In genomic region chr19:20491950-20492349, GRCm38 (mm10) we compare ENCODE assay signal across 11 mouse cellular contexts. TPM values are rescaled to one million over a fixed set of nuclear protein-coding genes. Genes with fewer than 3 reads are reported as not detected.
DNase-seq lines count a peak whose midpoint lies in the region; ATAC-seq and TF ChIP-seq lines count a peak whose summit lies in the region.
"Had no signal": no experiment of that assay in that cellular context is flagged by ENCODE, and none has a peak within 500 bp of the region (broad histone marks: within the 10 kb centered on the region; RNA-seq: fewer than 3 reads in every experiment).

No protein-coding gene starts in this region.

- no peak for ATAC-seq in hindbrain, postnatal 0 days
- no peak for ATAC-seq in hindbrain, embryonic 11.5 days (ENCODE audit: low FRiP score)
- no peak for ATAC-seq in forebrain, postnatal 0 days

- H3K4me1 ChIP-seq in hindbrain, postnatal 0 days (ENCODE audit: insufficient read depth, low read length) = no peaks in the 10 kb centered on the region
- H3K4me1 ChIP-seq in hindbrain, embryonic 11.5 days (replicated peaks; ENCODE audit: control insufficient read depth, insufficient read depth, low read length) = no peaks in the 10 kb centered on the region
- no peaks in the 10 kb centered on the region for H3K4me1 ChIP-seq in forebrain, postnatal 0 days (ENCODE audit: insufficient read depth)
- H3K4me1 ChIP-seq: embryonic facial prominence, embryonic 12.5 days; limb, embryonic 15.5 days had no signal

- no peak for TF ChIP-seq CTCF in hindbrain, postnatal 0 days (IDR thresholded peaks at IDR 0.05; ENCODE audit: low read depth)
- no peak for TF ChIP-seq CTCF in forebrain, postnatal 0 days (IDR thresholded peaks at IDR 0.05; ENCODE audit: low read depth)

- DNase-seq in hindbrain, postnatal 0 days (ENCODE audit: low spot score) = peak; percentile 12
- DNase-seq in hindbrain, embryonic 11.5 days (ENCODE audit: low spot score) = no peak
- DNase-seq in adipocyte (ENCODE audit: low spot score) = peak; percentile 48
- DNase-seq in brain, adult 2 months (ENCODE audit: low read depth, low spot score) = peak; percentile 24
- DNase-seq in heart, postnatal 10 days = peak; percentile 54 to 56
- no peak for DNase-seq in forebrain, postnatal 0 days
- DNase-seq in liver = no peak
- DNase-seq: thymus, postnatal 14 days had no signal

- 46% methylated on average over 4 of the region's 4 CpGs for WGBS in hindbrain, postnatal 0 days
- WGBS in hindbrain, embryonic 11.5 days = 86% methylated on average over 4 of the region's 4 CpGs
- 63% methylated on average over 4 of the region's 4 CpGs for WGBS in forebrain, postnatal 0 days

- H3K27ac ChIP-seq in hindbrain, postnatal 0 days = no peak overlapping the region
- H3K27ac ChIP-seq in hindbrain, embryonic 11.5 days (ENCODE audit: low read depth, low read length) = no peak overlapping the region
- H3K27ac ChIP-seq in forebrain, postnatal 0 days (ENCODE audit: low read depth, low read length) = no peak overlapping the region
- H3K27ac ChIP-seq: embryonic facial prominence, embryonic 12.5 days; limb, embryonic 15.5 days had no signal

- H3K36me3 ChIP-seq in hindbrain, postnatal 0 days (ENCODE audit: insufficient read depth, low read length) = no peaks in the 10 kb centered on the region
- H3K36me3 ChIP-seq in hindbrain, embryonic 11.5 days (ENCODE audit: control insufficient read depth, insufficient read depth, low read length) = no peaks in the 10 kb centered on the region
- no peaks in the 10 kb centered on the region for H3K36me3 ChIP-seq in forebrain, postnatal 0 days (ENCODE audit: insufficient read depth)
- H3K36me3 ChIP-seq: embryonic facial prominence, embryonic 12.5 days; limb, embryonic 15.5 days had no signal

- intact Hi-C loops in heart, postnatal 10 days (cut with DNase I) = no loop called here

- no peak overlapping the region for H3K4me2 ChIP-seq in hindbrain, postnatal 0 days (ENCODE audit: low read depth, low read length)
- H3K4me2 ChIP-seq in hindbrain, embryonic 11.5 days (replicated peaks; ENCODE audit: low read depth, low read length) = no peak overlapping the region
- no peak overlapping the region for H3K4me2 ChIP-seq in forebrain, postnatal 0 days (ENCODE audit: low read depth)
- H3K4me2 ChIP-seq: embryonic facial prominence, embryonic 12.5 days; limb, embryonic 15.5 days had no signal

- no peak overlapping the region for H3K4me3 ChIP-seq in hindbrain, postnatal 0 days (ENCODE audit: low read length)
- no peak overlapping the region for H3K4me3 ChIP-seq in hindbrain, embryonic 11.5 days (ENCODE audit: low read depth, low read length)
- H3K4me3 ChIP-seq in forebrain, postnatal 0 days (ENCODE audit: low read depth, low read length) = no peak overlapping the region
- H3K4me3 ChIP-seq: embryonic facial prominence, embryonic 12.5 days; limb, embryonic 15.5 days had no signal

- H3K27me3 ChIP-seq in hindbrain, postnatal 0 days (ENCODE audit: insufficient read depth, low read length) = no peaks in the 10 kb centered on the region
- no peaks in the 10 kb centered on the region for H3K27me3 ChIP-seq in hindbrain, embryonic 11.5 days (ENCODE audit: control insufficient read depth, insufficient read depth, low read length)
- no peaks in the 10 kb centered on the region for H3K27me3 ChIP-seq in forebrain, postnatal 0 days (ENCODE audit: insufficient read depth, low read length)
- H3K27me3 ChIP-seq: embryonic facial prominence, embryonic 12.5 days; limb, embryonic 15.5 days had no signal

- H3K9me3 ChIP-seq in hindbrain, postnatal 0 days (ENCODE audit: low read length) = no peaks in the 10 kb centered on the region
- no peaks in the 10 kb centered on the region for H3K9me3 ChIP-seq in hindbrain, embryonic 11.5 days (ENCODE audit: control insufficient read depth, low read length)
- no peaks in the 10 kb centered on the region for H3K9me3 ChIP-seq in forebrain, postnatal 0 days (ENCODE audit: low read length)
- H3K9me3 ChIP-seq: embryonic facial prominence, embryonic 12.5 days; limb, embryonic 15.5 days had no signal

- H3K9ac ChIP-seq in hindbrain, postnatal 0 days (replicated peaks; ENCODE audit: low read length) = no peak overlapping the region
- no peak overlapping the region for H3K9ac ChIP-seq in hindbrain, embryonic 11.5 days (ENCODE audit: low read depth, low read length)
- H3K9ac ChIP-seq in forebrain, postnatal 0 days = no peak overlapping the region
- H3K9ac ChIP-seq: embryonic facial prominence, embryonic 12.5 days; limb, embryonic 15.5 days had no signal

RNA-seq across cellular contexts. Expression of gene Aldh1a1, which starts 0.6 kb away (rescaled TPM):
- total RNA-seq in hindbrain, postnatal 0 days (2014; rRNA removed) = 9.3 and 11.6 TPM in 2 replicates
- 8.6 and 9.0 TPM in 2 replicates for polyA plus RNA-seq in hindbrain, postnatal 0 days (2015; fragmentation: Nextera tagmentation; extraction: Ambion mirVana)
- polyA plus RNA-seq in hindbrain, embryonic 11.5 days (2014; fragmentation: Nextera tagmentation; extraction: Ambion mirVana) = 0.74 and 1.4 TPM in 2 replicates
- total RNA-seq in heart, postnatal 10 days (2021) = 10 to 100 TPM; 10.3 to 17.2 TPM
- 3.4 and 7.2 TPM in 2 replicates for total RNA-seq in forebrain, postnatal 0 days (2014; rRNA removed)
- 3.0 and 3.2 TPM in 2 replicates for polyA plus RNA-seq in forebrain, postnatal 0 days (2015; fragmentation: Nextera tagmentation; extraction: Ambion mirVana)
- polyA plus RNA-seq: neural tube, embryonic 11.5 days had no signal

Comparison
In these comparisons a context has a peak if more than half of its experiments do, and no peak if none do; other contexts are left out.
1. DNase-seq: peak in hindbrain, postnatal 0 days (single experiment), adipocyte (single experiment), brain, adult 2 months (single experiment) and heart, postnatal 10 days (2 of 2); none in hindbrain, embryonic 11.5 days (single experiment), forebrain, postnatal 0 days (single experiment) and liver (single experiment).